Mouse (Mus musculus): ENCODE measurements at regions not wholly inside any gene's neighbourhood (a gene's known extent, or its start where the extent isn't known, plus 50 kb on each side); places are given as distances from the start of the nearest gene placed in this dataset.
A peak's percentile ranks its signal among the peaks of the same experiment; 100 is the strongest.

- DNase-seq (ENCODE audit: low read depth, low spot score): peak; percentile 15
Measured at GRCm38 (mm10) chr2:148558365-148558764, 114.0 kb upstream of the Nxt1 start.

GRCm38 (mm10) chr2:148551207-148551606, 107.8 kb upstream of the Cd93 start:
- no peak for DNase-seq (ENCODE audit: low read depth, low spot score)

- DNase-seq (ENCODE audit: low read depth, low spot score): no peak
Measured at GRCm38 (mm10) chr2:148549618-148550017, 106.3 kb upstream of the Cd93 start.

- no peak for DNase-seq (ENCODE audit: low read depth, low spot score)
Measured at GRCm38 (mm10) chr2:148542340-148542739, 99.0 kb upstream of the Cd93 start.

- DNase-seq (ENCODE audit: low read depth, low spot score): no peak
Measured at GRCm38 (mm10) chr2:148537914-148538510, 94.6 kb upstream of the Cd93 start.

GRCm38 (mm10) chr2:148537251-148537650, 93.9 kb upstream of the Cd93 start:
- DNase-seq (ENCODE audit: low read depth, low spot score): no peak

- DNase-seq (ENCODE audit: low read depth, low spot score): no peak
Measured at GRCm38 (mm10) chr2:148536608-148537007, 93.2 kb upstream of the Cd93 start.

- peak; percentile 73 for DNase-seq (ENCODE audit: low read depth, low spot score)
Measured at GRCm38 (mm10) chr2:148535562-148536180, 92.3 kb upstream of the Cd93 start.

- peak; percentile 6 for DNase-seq (ENCODE audit: low read depth, low spot score)
Measured at GRCm38 (mm10) chr2:148532051-148532450, 88.7 kb upstream of the Cd93 start.

GRCm38 (mm10) chr2:148530546-148530945, 87.2 kb upstream of the Cd93 start:
- DNase-seq (ENCODE audit: low read depth, low spot score): no peak

GRCm38 (mm10) chr2:148529900-148530299, 86.5 kb upstream of the Cd93 start:
- DNase-seq (ENCODE audit: low read depth, low spot score): no peak

GRCm38 (mm10) chr2:148527755-148528154, 84.4 kb upstream of the Cd93 start:
- DNase-seq (ENCODE audit: low read depth, low spot score): no peak

- no peak for DNase-seq (ENCODE audit: low read depth, low spot score)
Measured at GRCm38 (mm10) chr2:148525496-148525895, 82.1 kb upstream of the Cd93 start.

GRCm38 (mm10) chr2:148523401-148523800, 80.0 kb upstream of the Cd93 start:
- DNase-seq (ENCODE audit: low read depth, low spot score): no peak

GRCm38 (mm10) chr2:148522936-148523335, 79.6 kb upstream of the Cd93 start:
- no peak for DNase-seq (ENCODE audit: low read depth, low spot score)

- DNase-seq (ENCODE audit: low read depth, low spot score): no peak
Measured at GRCm38 (mm10) chr2:148521966-148522575, 78.7 kb upstream of the Cd93 start.

GRCm38 (mm10) chr2:148520291-148520690, 76.9 kb upstream of the Cd93 start:
- DNase-seq (ENCODE audit: low read depth, low spot score): no peak

GRCm38 (mm10) chr2:148519689-148520290, 76.4 kb upstream of the Cd93 start:
- no peak for DNase-seq (ENCODE audit: low read depth, low spot score)

GRCm38 (mm10) chr2:148517906-148518305, 74.5 kb upstream of the Cd93 start:
- no peak for DNase-seq (ENCODE audit: low read depth, low spot score)

- no peak for DNase-seq (ENCODE audit: low read depth, low spot score)
Measured at GRCm38 (mm10) chr2:148510008-148510681, 66.8 kb upstream of the Cd93 start.

- DNase-seq (ENCODE audit: low read depth, low spot score): no peak
Measured at GRCm38 (mm10) chr2:148509357-148509756, 66.0 kb upstream of the Cd93 start.

GRCm38 (mm10) chr2:148507523-148507922, 64.2 kb upstream of the Cd93 start:
- DNase-seq (ENCODE audit: low read depth, low spot score): no peak

Data from R1 (cell line).